Mouse (Mus musculus) right cerebral cortex, postnatal 4 days (tissue): Measurements from ENCODE around the gene Zfp410.

Experiments
- DNase-seq: peaks from one replicate; pipeline ENCODE4 v3.0.0-alpha.2; 2022

Zfp410 gene

GRCm38 (mm10) chr12:84361555-84362489, 45.2 kb downstream of the Zfp410 start, which contains the start of the genes Coq6 and Fam161b:
Gene Coq6 (plus strand): TSS chr12:84361657.
Gene Fam161b (minus strand): TSS chr12:84361833.
- peak; percentile 94 for DNase-seq

DNA sequence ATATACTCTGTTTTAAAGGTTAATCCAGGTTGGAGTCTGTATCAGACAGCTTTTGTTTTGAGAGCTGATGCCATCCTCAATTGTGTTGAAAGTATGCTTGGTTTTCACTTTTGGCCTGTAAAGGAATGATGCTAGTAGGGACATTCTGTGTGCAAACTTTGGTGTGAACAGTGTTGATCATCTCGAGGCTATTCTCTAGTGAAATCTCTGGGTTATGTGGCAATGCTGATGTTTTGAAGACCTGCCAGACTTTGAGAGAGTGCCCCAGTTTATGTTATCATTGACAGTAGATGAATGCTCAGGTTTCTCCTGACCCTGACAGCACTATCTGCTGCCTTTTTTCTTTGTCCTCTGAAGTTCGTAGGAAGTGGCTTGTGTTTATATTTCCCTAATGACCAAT, 46.2 kb downstream of the Zfp410 start:
- no peak for DNase-seq

GRCm38 (mm10) chr12:84364291-84364690, 47.6 kb downstream of the Zfp410 start:
- no peak for DNase-seq

DNA sequence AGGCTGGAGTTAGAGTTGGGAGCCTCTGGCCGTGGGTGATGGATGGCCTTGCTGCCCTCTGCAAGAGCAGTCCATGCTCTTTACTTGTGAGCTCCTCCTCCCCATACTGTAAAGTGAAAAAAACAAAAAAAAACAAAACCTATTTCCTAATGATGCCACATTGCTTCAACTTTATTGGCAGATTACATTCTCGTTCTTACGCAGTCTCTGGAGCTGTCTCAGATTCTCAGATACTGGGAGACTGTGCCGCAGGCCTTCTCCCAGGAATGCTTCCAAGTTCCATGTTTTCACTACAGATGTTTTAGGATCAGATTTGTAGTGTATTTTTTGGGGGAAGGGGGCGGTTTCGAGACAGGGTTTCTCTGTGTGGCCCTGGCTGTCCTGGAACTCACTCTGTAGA, 48.5 kb downstream of the Zfp410 start:
- DNase-seq = no peak

GRCm38 (mm10) chr12:84366971-84367370, 50.3 kb downstream of the Zfp410 start:
- no peak for DNase-seq

DNA sequence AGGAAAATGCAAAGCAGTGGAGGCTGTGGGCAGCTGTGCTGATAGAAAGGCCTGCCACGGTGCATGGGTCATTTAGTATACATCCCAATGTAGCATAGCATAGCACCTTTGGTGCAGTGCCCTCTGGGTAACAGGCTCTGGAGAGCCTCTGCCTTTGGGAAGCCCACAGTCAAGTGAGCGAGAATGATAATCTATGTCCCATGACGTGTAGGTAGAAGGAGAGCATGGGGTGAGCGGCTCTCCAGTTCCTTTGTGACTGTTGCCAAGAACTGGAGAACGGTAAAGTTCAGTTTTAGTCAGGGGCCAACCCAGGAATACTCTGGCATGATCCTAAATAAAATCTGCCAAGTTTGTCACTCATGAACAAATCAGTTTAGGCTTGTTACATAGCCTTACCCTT, 55.0 kb downstream of the Zfp410 start:
- no peak for DNase-seq

DNA sequence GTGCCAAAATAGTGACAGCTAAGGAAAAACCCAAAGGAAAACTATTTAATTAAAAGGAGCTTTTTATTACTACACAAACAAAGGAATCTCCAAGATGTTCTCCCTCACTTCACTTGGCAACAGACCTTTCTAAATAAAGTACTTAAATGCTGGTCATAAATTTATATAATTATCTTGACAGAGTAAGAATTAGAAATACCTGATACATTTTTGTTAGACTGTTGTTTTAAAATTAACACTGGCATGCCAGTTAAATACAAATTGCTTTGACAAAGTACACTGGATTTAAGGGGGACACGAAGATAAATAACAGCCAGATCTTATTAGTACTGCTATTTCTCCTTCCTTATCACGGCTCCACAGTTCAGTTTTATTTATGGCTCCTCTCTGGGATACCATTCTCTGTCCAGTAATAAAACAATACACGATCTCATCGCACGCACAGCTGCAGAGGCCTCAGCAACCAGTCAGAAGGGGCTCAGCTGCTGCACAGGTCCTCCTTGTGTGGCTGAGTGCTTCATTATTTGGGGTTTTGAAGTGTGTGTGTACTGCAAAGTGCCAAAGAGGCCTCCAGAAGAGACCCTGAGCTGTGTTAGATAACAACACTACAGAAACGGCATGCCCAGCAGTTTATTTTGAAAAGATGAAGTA, 57.3 kb downstream of the Zfp410 start:
- DNase-seq = no peak

- no peak for DNase-seq
These were observed 65.7 kb downstream of the Zfp410 start for GRCm38 (mm10) chr12:84382369-84382768.

- peak; percentile 22 for DNase-seq
These were observed 68.0 kb downstream of the Zfp410 start for GRCm38 (mm10) chr12:84384644-84385081.

DNA sequence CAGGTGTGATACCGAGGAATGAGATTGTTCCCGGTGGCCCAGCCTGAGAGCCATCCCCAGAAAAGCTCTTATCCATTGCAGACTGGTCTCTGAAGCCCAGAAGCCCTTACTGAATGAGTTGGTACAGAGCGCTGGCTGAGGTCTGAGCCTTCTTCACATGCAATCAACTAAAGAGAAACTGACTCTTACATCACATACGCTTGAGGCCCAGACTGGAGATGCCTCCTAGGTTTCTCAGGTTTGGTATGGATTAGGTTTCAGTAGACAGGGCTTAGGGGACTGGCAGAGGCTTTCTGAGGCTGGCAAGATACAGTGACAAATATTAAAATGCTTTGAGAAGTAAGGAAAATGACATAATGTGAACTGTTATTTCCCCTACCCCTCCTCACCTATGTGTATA, 68.8 kb downstream of the Zfp410 start:
- no peak for DNase-seq

DNA sequence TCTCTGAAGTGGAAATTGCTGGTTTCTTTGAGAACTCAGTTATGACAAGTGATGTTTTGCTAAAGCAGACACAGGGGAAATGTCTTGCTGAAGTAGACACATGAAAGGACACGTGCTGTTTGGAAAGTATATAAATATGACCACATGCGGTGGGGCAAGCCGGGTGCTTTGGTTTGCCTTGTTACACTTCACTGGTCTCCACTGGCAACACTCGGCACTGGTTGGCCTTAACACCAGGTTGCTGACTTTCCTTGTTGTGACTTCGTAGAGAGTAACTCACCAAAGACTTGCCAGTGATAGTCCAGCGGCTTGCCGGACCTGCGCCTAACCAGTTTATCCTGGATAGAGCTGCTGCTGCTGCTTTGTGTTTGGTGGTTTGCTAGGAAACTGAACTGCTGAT, 71.4 kb downstream of the Zfp410 start:
- no peak for DNase-seq

DNA sequence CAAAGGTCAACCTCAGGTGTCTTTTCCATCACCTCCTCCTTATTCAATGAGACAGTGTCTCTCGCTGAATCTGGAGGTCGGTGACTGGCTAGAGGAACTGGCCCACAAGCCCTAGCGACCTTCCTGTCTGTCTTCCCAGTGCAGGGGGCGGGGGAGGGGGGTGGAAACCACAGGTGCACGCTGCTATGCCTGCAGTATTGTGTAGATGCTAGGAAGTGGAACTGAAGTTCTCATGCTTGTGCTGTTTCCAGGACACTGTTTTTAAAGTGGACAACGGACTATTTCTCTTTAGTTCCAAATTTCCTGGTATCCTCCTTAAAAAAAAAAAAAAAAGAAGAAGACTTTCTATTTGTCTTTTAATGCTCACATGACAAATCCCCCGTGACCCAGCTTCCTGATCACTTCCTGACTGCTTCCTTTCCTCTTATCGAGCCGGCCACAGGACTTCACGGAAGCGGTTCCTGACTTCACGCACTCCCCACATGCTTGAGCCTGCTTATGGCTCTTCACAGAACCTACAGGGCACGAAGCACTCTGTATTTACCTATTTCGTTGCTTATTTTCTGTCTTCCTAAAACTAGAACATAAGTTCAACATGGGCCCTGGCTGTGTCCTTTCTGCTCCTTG, 72.2 kb downstream of the Zfp410 start:
- no peak for DNase-seq

DNA sequence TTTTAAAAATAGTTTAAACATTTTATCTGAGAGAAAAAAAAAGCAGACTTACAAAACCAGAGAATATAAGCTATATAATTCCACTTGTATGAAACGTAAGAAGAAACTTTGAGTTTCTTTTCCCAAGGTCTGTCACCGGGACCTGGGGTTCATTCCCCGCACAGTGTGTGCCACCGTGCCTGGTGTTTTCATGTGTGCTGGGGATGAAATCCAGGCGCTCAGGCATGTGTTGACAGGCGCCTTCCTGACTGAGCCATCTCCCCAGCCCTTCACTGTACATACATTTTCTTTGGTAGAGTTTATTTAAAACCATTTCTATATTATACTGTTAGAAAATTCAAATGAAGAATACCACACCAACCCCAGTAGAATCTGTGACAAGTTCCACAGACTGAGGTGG, 73.7 kb downstream of the Zfp410 start:
- DNase-seq = no peak

DNA sequence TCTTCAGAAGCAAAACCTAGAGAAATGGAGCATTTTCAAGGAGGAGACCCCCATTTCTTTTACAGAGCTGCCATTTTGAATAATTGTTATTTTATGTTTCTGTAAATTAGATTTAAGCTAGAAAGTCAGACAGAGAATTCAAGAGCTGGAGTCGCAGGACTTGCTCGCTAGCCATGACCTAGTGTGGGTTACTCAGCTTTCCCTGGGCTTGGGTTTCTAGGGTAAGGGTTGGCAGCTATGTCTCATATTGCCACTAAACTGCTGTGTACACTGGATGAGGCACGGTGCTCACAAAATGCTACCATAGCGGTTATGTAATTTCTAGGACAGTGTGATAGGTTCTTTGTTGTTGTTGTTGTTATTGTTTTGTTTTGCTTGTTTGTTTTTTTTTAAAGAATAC, 76.0 kb downstream of the Zfp410 start:
- no peak for DNase-seq
